Mouse (Mus musculus) forebrain, postnatal 0 days (tissue): ENCODE results near the gene Hgd. TPM values are rescaled to one million over a fixed set of nuclear protein-coding genes. Genes with fewer than 3 reads are reported as not detected.
"Not testable (repeated sequence)": the region's sequence is repeated elsewhere in the genome, so short reads cannot be mapped to it uniquely, and the experiment has no call there.

Source experiments
- ATAC-seq: fragments of 200-750 bp; cut with Nextera tagmentation; 2 replicates; pipeline ENCODE4 v1.8.0; 2017; ENCODE audit warnings: mild to moderate bottlenecking, moderate library complexity
- DNase-seq: peaks from one replicate; pipeline ENCODE4 v3.0.0-alpha.2; 2015
- H3K27ac ChIP-seq: fragments of 300-500 bp; sonication (generic); 2 replicates; pipeline ENCODE4 v1.5.1; 2014; ENCODE audit warnings: low read depth, mild to moderate bottlenecking, antibody characterized with exemption, low read length, moderate library complexity, mixed read lengths
- H3K27me3 ChIP-seq: fragments of 300-500 bp; sonication (generic); 2 replicates; pipeline ENCODE4 v1.6.1; 2014; ENCODE audit warnings: mild to moderate bottlenecking, low read length, mixed read lengths; ENCODE audit not compliant: insufficient read depth
- H3K36me3 ChIP-seq: fragments of 300-500 bp; sonication (generic); 2 replicates; pipeline ENCODE4 v1.6.1; 2014; ENCODE audit warnings: mild to moderate bottlenecking, moderate library complexity; ENCODE audit not compliant: insufficient read depth
- H3K4me1 ChIP-seq: fragments of 300-500 bp; sonication (generic); 2 replicates; pipeline ENCODE4 v1.6.1; 2014; ENCODE audit warnings: antibody characterized with exemption; ENCODE audit not compliant: insufficient read depth
- H3K4me2 ChIP-seq: fragments of 300-500 bp; sonication (generic); 2 replicates; pipeline ENCODE4 v1.6.1; 2014; ENCODE audit warnings: low read depth, mild to moderate bottlenecking, moderate library complexity
- H3K4me3 ChIP-seq: fragments of 300-500 bp; sonication (generic); 2 replicates; pipeline ENCODE4 v1.5.1; 2014; ENCODE audit warnings: low read depth, low read length, mixed read lengths
- H3K9ac ChIP-seq: fragments of 300-500 bp; sonication (generic); 2 replicates; pipeline ENCODE4 v1.6.1; 2014; ENCODE audit warnings: mild to moderate bottlenecking
- H3K9me3 ChIP-seq: fragments of 300-500 bp; sonication (generic); 2 replicates; pipeline ENCODE4 v1.6.1; 2016; ENCODE audit warnings: low read length
- CTCF ChIP-seq: sonication (generic); IDR thresholded peaks from 2 replicates; pipeline ENCODE4 v1.5.1; 2016; ENCODE audit warnings: antibody characterized with exemption, control low read depth, low read depth
- WGBS: fragments of 180-500 bp; shearing (Covaris S2); extraction: QIAGEN DNeasy Blood & Tissue Kit; methylation state at CpG from one replicate; pipeline ENCODE4 v1.1.7; 2014; 5-methylcytosine and 5-hydroxymethylcytosine counted together
- polyA plus RNA-seq: library from polyadenylated mRNA; unstranded; fragments of >200 nt; fragmentation: Nextera tagmentation; extraction: Ambion mirVana; gene quantifications from 2 replicates; pipeline ENCODE4 v1.2.1, GENCODE M21; 2015
- total RNA-seq: library from RNA; depleted of rRNA; stranded (reverse); fragments of >200 nt; gene quantifications from 2 replicates; pipeline ENCODE4 v1.2.3, GENCODE M21; 2014

Gene Hgd
- total and polyA plus RNA-seq, 2 experiments from 2014 or later = not detected

DNA sequence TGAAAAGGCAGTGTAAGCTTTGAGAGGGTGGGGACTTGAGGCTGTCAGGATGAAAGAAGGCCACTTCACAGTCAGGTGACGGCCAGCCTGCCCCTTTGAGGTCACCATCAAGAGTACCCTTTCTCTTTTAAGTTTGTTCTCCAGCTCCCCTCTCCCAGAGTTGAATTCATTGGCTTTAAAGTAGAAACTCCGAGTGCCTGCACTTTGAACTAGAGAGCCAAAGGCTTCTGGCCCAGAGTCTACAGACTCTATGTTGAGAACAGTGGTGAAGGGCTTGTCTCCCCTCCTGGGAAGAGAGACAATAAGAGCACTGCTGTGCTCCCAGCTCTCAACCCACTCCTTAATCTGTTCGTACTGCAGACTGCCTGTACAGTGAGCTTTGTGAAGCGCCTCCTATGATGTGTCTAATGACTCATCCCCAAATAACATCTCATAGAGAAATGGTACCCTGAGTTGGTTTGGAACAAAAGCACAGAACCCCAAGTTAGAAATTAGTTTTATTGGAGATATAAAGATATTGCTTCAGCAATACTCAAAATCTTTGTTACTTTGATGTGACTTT, 46.5 kb downstream of the Hgd start:
- H3K4me1 ChIP-seq = no peaks in the 10 kb centered on the region
- no peak overlapping the region for H3K4me2 ChIP-seq
- H3K4me3 ChIP-seq = no peak overlapping the region
- no peak overlapping the region for H3K27ac ChIP-seq
- no peaks in the 10 kb centered on the region for H3K36me3 ChIP-seq
- DNase-seq (no peak), ATAC-seq (no peak)
- no peaks in the 10 kb centered on the region for H3K27me3 ChIP-seq
- H3K9me3 ChIP-seq = no peaks in the 10 kb centered on the region
- WGBS = 53% methylated on average over 4 of the region's 4 CpGs
- no peak for TF ChIP-seq CTCF
- H3K9ac ChIP-seq = no peak overlapping the region

DNA sequence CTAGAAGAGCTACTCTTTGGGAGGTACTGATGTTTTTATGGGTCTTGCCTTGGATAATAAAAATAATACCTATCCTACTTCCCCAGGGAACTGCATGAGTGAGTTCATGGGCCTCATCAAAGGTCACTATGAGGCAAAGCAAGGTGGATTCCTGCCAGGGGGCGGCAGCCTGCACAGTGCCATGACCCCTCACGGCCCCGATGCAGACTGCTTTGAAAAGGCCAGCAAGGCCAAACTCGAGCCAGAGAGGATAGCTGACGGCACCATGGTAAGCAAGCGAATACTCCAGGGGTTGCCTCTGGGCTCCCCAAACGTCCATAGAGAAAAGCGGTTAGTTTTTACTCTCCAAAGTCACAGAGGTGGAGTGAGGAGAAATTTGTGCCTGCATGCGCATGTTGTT, 48.4 kb downstream of the Hgd start:
- Histone ChIP-seq H3K4me2 (no peak overlapping the region), H3K4me3 (no peak overlapping the region), H3K9ac (no peak overlapping the region), H3K4me1 (no peaks in the 10 kb centered on the region), H3K27ac (no peak overlapping the region), H3K36me3 (no peaks in the 10 kb centered on the region), H3K9me3 (no peaks in the 10 kb centered on the region), H3K27me3 (no peaks in the 10 kb centered on the region)
- no peak for ATAC-seq
- WGBS = 82% methylated on average over 9 of the region's 9 CpGs
- TF ChIP-seq CTCF = no peak
- no peak for DNase-seq

DNA sequence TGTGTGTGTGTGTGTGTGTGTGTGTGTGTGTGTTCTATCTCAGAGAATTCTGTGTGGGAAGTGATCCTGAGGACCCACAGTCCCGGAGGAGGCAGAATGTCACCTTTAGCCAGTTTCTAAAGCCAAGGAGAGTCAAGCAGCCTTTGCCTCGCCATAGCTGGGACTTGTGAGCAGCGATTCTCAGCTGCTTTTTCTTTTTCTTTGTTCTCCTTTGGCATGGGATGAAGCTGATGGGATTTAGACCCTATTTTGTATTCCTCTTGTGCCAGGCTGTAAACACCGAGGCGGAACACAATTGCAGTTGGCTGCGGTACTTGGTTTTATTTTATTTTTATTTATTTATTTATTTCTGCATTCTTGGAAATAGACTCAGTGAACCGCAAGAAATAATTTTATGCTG, 49.1 kb downstream of the Hgd start:
- H3K4me1 ChIP-seq = no peaks in the 10 kb centered on the region
- no peaks in the 10 kb centered on the region for H3K9me3 ChIP-seq
- H3K36me3 ChIP-seq = no peaks in the 10 kb centered on the region
- TF ChIP-seq CTCF = no peak
- peak overlapping the region; percentile 21; the same call in 1 of the 2 replicates for H3K27ac ChIP-seq
- H3K9ac ChIP-seq = no peak overlapping the region
- no peaks in the 10 kb centered on the region for H3K27me3 ChIP-seq
- no peak overlapping the region for H3K4me3 ChIP-seq
- WGBS = 33% methylated on average over 7 of the region's 7 CpGs
- H3K4me2 ChIP-seq = no peak overlapping the region
- ATAC-seq (peak; percentile 63; the same call in 1 of the 2 replicates), DNase-seq (peak; percentile 34)

DNA sequence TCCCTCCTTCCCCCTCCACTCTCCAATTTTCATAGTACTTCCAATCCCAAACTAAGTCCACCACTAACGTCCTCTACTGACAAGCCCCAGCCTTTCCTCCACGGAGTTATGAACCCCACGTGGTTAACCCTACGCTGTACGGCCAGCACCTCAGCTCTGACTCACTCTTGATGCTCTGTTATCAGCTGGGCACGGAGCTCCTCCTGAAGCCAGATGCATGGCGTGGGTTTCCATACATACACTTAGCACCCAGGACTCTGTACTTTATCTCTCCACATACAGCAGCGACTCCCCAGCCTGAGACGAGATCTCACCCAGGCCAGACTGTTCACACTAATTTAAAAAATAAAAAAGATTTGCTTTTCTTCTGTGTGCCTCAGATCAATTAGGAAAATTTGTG, 54.6 kb downstream of the Hgd start:
- WGBS = 75% methylated on average over 9 of the region's 9 CpGs
- H3K4me2 ChIP-seq = no peak overlapping the region
- DNase-seq (no peak), ATAC-seq (no peak)
- H3K27me3 ChIP-seq = no peaks in the 10 kb centered on the region
- H3K27ac ChIP-seq = no peak overlapping the region
- H3K9me3 ChIP-seq = no peaks in the 10 kb centered on the region
- H3K36me3 ChIP-seq = no peaks in the 10 kb centered on the region
- H3K4me3 ChIP-seq = no peak overlapping the region
- H3K9ac ChIP-seq = no peak overlapping the region
- H3K4me1 ChIP-seq = no peaks in the 10 kb centered on the region
- no peak for TF ChIP-seq CTCF

DNA sequence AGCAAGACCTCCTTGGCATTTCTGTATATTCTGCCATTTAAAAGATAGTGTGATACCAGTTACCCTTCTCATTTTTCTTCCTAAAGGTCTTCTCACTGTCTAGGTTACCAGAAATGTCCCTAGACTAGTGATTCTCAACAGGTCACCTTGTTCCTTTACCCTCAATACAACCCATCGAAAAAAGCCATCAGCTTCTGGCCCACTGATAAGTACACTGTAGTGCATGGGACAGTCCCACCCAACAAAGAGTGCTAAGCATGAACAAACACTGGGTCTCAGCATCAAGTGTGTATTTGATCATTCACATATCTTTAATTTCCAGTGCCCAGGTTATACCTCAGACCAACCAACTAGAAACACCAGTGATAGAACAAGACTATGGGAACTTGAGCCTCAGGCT, 55.1 kb downstream of the Hgd start:
- no peaks in the 10 kb centered on the region for H3K36me3 ChIP-seq
- ATAC-seq = no peak
- DNase-seq = no peak
- H3K4me1 ChIP-seq = no peaks in the 10 kb centered on the region
- H3K4me2 ChIP-seq = no peak overlapping the region
- H3K4me3 ChIP-seq = no peak overlapping the region
- H3K27ac ChIP-seq = no peak overlapping the region
- no peaks in the 10 kb centered on the region for H3K27me3 ChIP-seq
- WGBS = 100% methylated on average over 1 of the region's 1 CpGs
- no peak overlapping the region for H3K9ac ChIP-seq
- H3K9me3 ChIP-seq = no peaks in the 10 kb centered on the region
- no peak for TF ChIP-seq CTCF

DNA sequence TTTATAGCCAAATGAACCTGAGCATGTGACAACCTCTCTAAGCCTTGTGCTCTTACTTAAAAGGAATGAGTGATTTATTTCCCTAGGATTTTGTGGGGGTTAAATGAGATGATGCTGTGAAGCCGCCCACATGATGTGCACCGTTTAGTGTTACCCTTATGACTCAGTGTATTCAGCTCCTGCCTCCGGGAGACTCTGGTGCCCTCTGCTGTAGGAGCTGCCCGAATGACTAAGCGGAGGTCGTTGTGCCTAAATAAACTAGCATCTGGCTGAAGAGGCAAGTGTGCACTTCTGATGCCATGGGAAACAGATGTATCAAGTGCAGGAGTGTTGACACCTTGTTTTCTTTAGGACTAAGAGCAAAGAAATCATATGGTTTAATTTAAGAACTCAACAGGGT, 56.2 kb downstream of the Hgd start:
- WGBS = 63% methylated on average over 6 of the region's 6 CpGs
- TF ChIP-seq CTCF = peak; percentile 24; the same call in 1 of the 2 replicates
- Histone ChIP-seq H3K27ac (no peak overlapping the region), H3K9ac (no peak overlapping the region), H3K4me2 (no peak overlapping the region), H3K4me3 (no peak overlapping the region), H3K36me3 (no peaks in the 10 kb centered on the region), H3K4me1 (no peaks in the 10 kb centered on the region), H3K9me3 (no peaks in the 10 kb centered on the region), H3K27me3 (no peaks in the 10 kb centered on the region)
- no peak for DNase-seq
- ATAC-seq = no peak

DNA sequence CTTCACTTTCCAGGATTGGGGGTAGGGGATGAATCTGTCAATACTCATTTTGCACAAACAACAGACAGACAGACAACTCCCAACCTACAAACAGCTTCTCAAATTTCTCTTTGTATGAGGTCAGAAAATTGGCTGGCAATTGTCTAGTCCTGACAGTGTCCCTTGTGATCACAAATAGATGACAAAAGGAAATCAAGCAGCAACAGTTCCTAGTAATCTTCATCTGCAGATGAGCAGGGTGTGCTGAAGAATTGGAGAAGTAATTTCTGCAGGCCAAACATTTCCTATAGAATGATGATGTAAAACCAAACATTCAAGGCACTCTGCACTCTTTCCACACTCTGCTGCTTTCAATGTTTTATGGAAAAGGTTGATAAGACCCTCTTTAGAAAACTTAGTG, 57.8 kb downstream of the Hgd start:
- ATAC-seq = no peak

DNA sequence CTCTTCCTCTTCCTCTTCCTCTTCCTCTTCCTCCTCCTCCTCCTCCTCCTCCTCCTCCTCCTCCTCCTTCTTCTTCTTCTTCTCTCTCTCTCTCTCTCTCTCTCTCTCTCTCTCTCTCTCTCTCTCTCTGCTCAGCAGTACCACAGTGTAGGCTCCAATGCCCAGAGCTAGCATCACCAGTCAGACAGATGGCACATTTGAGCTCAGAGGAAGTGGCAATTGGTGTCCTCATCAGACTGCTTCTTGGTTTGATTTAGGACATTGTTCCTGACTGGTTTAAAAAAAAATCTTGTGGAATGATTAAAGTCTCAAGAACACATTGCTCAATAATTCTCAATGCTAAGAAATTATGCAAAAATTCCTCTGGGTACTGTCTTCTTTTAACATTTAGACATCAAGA, 60.6 kb downstream of the Hgd start:
- H3K4me2 ChIP-seq, H3K9ac ChIP-seq, H3K9me3 ChIP-seq, H3K4me3 ChIP-seq, H3K27me3 ChIP-seq, ATAC-seq, DNase-seq, H3K27ac ChIP-seq, H3K4me1 ChIP-seq: not testable (repeated sequence)
- H3K36me3 ChIP-seq = peaks cover 10% of the 10 kb centered on the region; the same call in 1 of the 2 replicates

More for the DNA sequence above, 57.8 kb downstream of the Hgd start:
- H3K4me2 ChIP-seq = no peak overlapping the region
- no peak for DNase-seq
- no peaks in the 10 kb centered on the region for H3K36me3 ChIP-seq
- no peak overlapping the region for H3K27ac ChIP-seq
- no peaks in the 10 kb centered on the region for H3K9me3 ChIP-seq
- H3K9ac ChIP-seq = no peak overlapping the region
- no peak overlapping the region for H3K4me3 ChIP-seq
- no peak for TF ChIP-seq CTCF
- no peaks in the 10 kb centered on the region for H3K4me1 ChIP-seq
- no peaks in the 10 kb centered on the region for H3K27me3 ChIP-seq
